Mouse (Mus musculus): ENCODE measurements around the gene BC037034.
A peak's percentile ranks its signal among the peaks of the same experiment; 100 is the strongest.

The BC037034 gene

GRCm38 (mm10) chr5:138263260-138264206, at the start of gene BC037034:
BC037034 (minus strand) TSS chr5:138264033.
- peak; percentile 95 for DNase-seq

DNA sequence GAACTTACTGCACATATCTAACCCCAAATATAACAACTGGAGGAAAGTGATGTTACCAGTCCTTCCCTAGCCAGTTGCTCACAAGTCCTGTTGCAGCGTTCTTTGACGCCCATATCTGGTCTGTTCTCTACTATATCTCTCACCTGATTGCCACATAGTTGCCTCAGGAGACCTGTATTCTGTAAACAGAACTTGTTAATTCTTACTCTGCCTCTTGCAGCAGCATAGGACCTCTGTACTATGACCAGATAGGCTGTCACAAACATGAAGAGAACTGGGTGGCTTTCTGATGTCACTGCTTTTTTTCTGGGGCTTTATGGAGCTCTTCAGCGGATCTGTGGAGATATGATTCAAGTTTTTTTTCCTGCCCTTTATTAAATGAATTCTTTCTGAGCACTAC, 49.0 kb upstream of the BC037034 start:
- no peak for DNase-seq

- no peak for DNase-seq
These were observed 35.8 kb upstream of the BC037034 start for GRCm38 (mm10) chr5:138299613-138300012.

DNA sequence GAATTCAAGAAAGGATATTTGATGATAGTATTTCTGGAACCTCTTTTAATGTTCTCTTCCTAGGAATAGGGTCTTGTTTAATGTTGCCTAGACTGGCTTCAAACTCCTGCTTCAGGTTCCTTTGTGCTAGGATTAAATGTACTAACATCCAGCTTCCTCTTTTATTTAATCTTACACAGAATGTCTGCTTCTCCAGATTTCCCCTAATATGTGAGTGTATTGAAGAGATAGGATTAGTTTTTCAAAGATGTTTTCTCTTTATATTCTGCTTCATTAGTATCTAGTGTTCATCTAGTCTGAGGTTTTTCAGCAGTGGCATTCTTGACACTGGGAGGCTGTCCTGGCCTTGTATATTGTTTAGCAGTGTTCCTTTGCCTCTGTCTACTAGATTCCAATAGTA, 30.3 kb upstream of the BC037034 start:
- no peak for DNase-seq

GRCm38 (mm10) chr5:138291638-138292037, 27.8 kb upstream of the BC037034 start:
- DNase-seq: no peak

DNA sequence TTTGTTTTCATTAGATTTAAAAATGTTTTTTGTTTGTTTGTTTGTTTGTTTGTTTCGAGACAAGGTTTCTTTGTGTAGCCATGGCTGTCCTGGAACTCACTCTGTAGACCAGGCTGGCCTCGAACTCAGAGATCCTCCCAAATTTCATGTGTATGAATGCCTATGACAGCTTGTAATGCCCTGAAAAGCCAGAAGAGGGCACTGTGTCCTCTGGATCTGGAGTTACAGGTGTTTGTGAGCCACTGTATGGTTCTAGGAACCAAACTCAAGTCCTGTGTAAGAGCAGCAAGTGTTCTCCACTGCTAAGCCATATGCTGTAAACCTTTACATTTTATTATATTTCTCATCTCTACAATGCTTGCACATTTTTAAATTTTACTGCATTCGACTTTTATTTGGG, 24.0 kb upstream of the BC037034 start:
- DNase-seq: no peak

- no peak for DNase-seq
These were observed 19.7 kb upstream of the BC037034 start for GRCm38 (mm10) chr5:138283540-138283939.

- no peak for DNase-seq
These were observed 18.0 kb upstream of the BC037034 start for GRCm38 (mm10) chr5:138281798-138282197.

DNA sequence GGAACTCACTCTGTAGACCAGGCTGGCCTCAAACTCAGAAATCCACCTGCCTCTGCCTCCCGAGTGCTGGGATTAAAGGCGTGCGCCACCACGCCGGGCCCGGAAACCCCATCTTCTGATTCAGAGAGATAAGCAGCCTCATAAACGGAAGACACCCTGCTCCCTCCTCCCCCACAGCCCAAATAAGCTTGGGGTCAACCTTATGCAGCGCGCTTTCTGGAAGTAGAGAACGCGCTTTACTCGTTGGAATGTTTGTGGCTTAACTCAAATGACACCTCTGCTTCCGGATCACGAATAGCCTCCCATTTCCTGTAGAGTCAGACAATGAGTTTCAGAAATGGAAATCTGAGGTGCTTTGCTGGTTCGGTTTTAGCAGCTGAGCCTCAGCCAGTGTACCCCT, 17.0 kb upstream of the BC037034 start:
- DNase-seq: no peak

DNA sequence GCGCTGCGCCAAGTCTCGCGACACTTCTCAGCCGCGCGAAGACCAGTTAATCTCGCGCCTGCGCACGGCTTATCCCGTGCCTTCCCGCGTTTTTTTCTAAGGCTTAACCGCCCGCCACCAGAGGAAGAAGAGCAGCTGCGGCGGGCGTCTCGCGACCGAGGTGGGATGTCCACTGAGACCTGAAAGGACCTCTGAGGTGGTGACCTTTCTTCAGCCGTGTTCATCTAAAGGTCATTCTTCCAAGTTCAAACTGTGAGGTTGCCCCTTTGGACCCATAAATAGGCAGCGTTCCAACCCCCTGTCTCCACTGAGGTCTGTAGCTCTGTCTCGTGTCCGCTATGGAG, 16.6 kb upstream of the BC037034 start:
- no peak for DNase-seq

DNA sequence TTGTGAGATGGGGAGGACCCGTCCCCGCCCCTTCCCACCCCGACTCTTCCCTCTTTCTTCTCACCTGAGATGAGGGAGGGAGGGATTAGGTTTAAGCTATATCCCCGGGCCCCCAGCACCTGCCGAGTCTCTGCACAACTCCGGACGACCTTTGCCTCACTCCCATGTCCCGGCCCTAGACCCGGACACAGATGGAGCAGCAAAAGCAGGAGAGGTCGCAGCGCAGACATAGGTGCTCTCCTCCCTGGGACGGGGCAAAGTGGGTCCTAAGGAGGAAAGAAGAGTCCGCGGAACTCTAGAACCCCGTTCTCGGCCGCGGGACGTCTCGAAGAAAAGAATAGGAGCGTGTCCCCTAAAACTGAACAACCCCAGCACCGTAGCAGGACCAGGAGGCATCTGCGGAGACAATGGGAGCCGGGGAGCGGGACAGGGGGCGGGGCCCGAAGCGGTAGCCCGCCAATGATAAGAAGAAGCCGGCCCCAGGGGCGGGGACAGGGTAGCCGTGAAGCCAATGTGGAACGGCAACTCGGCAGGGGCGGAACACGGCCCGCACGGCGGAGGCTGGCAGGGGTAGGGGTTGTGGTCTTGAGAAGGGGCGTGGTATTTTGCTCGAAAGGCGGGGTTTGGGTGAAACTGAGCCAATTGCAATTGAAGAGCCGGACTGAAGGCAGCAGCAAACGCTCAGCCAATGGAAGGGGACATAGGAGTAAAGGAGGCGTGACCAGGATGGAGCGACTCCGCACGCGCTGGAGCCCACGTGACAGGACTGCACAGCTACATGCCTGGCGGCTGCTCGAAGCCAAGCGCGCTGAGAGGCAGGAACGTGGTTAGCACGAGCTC, 16.0 kb upstream of the BC037034 start, which contains the start of the genes Gm43720, Gpc2 and Stag3:
Gene Gm43720 (minus strand): TSS at position 374 of the 840 bp plus-strand sequence.
Gene Gpc2 (minus strand): TSS at position 421 of the 840 bp plus-strand sequence.
Gene Stag3 (plus strand): TSS at position 656 of the 840 bp plus-strand sequence.
- peak; percentile 99 for DNase-seq

DNA sequence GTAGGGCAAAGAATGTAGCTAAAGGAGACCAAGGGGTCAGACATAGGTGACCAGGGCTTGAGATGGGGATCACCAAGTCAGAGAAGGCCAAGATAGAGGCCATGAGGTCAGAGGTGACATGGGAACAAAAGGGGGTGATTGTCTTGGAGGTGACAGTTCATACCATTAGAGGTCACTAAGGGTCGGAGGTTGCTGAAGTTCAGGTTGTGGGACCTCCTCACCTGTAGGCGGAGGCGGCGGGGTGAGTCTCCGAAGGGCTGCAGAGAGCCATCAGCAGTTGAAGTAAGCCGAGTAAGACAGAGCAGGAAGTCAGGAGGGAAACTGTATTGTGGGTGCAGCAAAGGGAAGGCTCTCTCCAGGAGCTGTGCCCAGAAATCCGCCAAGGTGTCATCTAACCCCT, 14.2 kb upstream of the BC037034 start:
- DNase-seq: no peak

DNA sequence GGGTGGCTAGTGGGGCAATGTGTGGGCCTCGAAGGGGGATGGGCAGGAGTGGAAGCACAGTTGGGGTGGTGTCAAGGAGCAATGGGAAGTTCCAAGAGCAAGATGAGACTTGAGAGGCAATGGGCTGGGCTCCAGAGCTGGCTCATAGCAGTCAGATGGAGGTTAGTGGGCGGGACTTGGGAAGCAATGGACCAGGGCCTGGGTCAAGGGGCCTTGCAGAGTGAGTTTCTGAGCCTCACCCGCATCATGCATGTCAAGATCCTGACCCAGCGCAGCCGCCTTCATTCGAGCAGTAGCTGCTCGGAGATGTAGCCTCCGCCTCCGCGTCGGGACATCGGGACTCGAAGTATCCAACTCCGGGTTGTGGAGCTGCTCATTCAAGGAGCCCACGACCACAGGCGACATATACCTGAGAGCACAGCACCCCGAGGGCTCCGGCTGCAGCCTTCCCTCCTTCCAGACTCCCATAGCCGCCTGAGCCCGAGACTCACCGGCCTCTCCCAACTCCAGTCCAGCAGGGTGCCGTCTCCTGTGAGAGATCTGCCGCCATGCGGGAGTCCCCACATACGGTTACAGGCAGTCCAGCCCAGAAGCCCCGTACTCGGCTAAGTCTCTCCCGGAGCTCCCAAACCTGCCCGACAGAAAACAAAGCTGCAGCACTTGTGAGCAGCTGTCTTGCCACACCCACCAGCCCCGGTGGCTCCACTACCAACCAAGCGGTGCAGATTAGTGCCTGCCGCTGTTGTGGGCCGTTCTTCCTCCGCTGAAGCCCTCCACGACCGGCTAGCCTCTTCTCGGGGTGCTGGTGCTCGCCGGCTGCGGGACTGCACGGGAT, 11.6 kb upstream of the BC037034 start:
- DNase-seq: peak; percentile 71

GRCm38 (mm10) chr5:138274186-138274585, 10.4 kb upstream of the BC037034 start:
- no peak for DNase-seq

GRCm38 (mm10) chr5:138272409-138272923, 8.6 kb upstream of the BC037034 start, which contains the start of gene Gal3st4:
Gal3st4 (minus strand) TSS chr5:138272840.
- DNase-seq: peak; percentile 73

- DNase-seq: no peak
These were observed 7.4 kb upstream of the BC037034 start for GRCm38 (mm10) chr5:138271232-138271631.

- no peak for DNase-seq
These were observed 5.1 kb upstream of the BC037034 start for GRCm38 (mm10) chr5:138268980-138269379.

GRCm38 (mm10) chr5:138267114-138267513, 3.3 kb upstream of the BC037034 start:
- DNase-seq: no peak

DNA sequence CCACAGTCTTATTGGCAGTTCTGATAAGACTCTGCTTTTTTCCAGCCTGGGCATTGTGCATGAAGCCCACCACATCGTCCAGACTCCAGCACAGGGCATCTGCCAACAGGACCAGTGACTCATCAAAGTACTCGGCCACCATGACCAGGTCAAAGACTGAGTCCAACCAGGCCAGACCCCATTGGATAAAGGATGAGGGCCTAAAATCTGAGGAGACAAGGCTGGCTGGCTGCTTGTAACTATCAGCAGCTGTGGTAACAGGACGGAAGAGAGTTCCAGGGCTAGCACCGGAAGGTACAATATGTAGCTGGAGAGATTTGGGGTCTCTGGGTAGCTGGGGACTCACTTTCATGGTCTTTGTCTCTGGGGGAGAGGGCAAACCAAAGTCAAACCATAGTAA, 1.9 kb upstream of the BC037034 start:
- no peak for DNase-seq

GRCm38 (mm10) chr5:138264207-138264578, 360 bp upstream of the BC037034 start:
- DNase-seq: no peak

- DNase-seq: no peak
These were observed 1.1 kb downstream of the BC037034 start for GRCm38 (mm10) chr5:138262582-138263240.

DNA sequence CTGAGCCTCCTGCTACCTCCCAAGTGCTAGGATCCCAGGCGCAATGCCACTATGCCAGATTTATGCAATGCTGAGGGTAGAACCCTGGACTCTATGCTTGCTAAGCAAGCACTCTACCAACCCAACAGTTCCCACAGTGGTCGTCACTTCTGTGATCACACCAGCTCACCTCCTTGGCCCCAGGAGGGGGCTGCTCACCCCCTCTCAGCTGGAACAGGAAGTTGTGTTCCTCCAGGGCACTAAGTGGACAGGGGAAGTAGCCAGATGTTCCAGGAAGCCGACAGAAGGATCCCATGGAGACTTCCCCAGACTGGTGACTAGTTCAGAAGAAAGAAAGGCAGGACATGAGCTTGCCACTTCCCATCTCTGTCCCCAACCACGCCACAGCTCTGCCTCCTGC, 1.8 kb downstream of the BC037034 start:
- no peak for DNase-seq
